Mouse (Mus musculus): ENCODE data around the gene Ptges3. TPM values are rescaled to one million over a fixed set of nuclear protein-coding genes. Genes with fewer than 3 reads are reported as not detected.
A peak's percentile ranks its signal among the peaks of the same experiment; 100 is the strongest.
"Not testable (repeated sequence)": the region's sequence is repeated elsewhere in the genome, so short reads cannot be mapped to it uniquely, and the experiment has no call there.

Gene Ptges3
- 401 and 422 TPM in 2 replicates for polyA plus RNA-seq (2015; fragmentation: Nextera tagmentation; extraction: Ambion mirVana)

- DNase-seq (ENCODE audit: low spot score), result peak; percentile 97
Measured at GRCm38 (mm10) chr10:128058601-128059151, at the start of gene Ptges3. TSS of gene Ptges3 (plus strand) at chr10:128058954.

GRCm38 (mm10) chr10:128009735-128010134 lies 49.0 kb upstream of the Ptges3 start:
- no peak for DNase-seq (ENCODE audit: low spot score)

- DNase-seq (ENCODE audit: low spot score), result peak; percentile 85
Measured at GRCm38 (mm10) chr10:128015068-128015934, 43.5 kb upstream of the Ptges3 start, which contains the start of gene Prim1. TSS of gene Prim1 (plus strand) at chr10:128015168.

GRCm38 (mm10) chr10:128022196-128022595 lies 36.6 kb upstream of the Ptges3 start:
- DNase-seq (ENCODE audit: low spot score), result no peak

- no peak for DNase-seq (ENCODE audit: low spot score)
Measured at GRCm38 (mm10) chr10:128023496-128023895, 35.3 kb upstream of the Ptges3 start.

GRCm38 (mm10) chr10:128029931-128030330 lies 28.8 kb upstream of the Ptges3 start:
- DNase-seq (ENCODE audit: low spot score), result no peak

GRCm38 (mm10) chr10:128030860-128031259 lies 27.9 kb upstream of the Ptges3 start:
- DNase-seq (ENCODE audit: low spot score), result no peak

GRCm38 (mm10) chr10:128036746-128037425 lies 21.9 kb upstream of the Ptges3 start:
- peak; percentile 19 for DNase-seq (ENCODE audit: low spot score)

GRCm38 (mm10) chr10:128037921-128038320 lies 20.8 kb upstream of the Ptges3 start:
- DNase-seq (ENCODE audit: low spot score), result no peak

- DNase-seq (ENCODE audit: low spot score), result peak; percentile 51
Measured at GRCm38 (mm10) chr10:128039167-128039566, 19.6 kb upstream of the Ptges3 start.

- no peak for DNase-seq (ENCODE audit: low spot score)
Measured at GRCm38 (mm10) chr10:128039858-128040257, 18.9 kb upstream of the Ptges3 start.

GRCm38 (mm10) chr10:128040293-128040692 lies 18.5 kb upstream of the Ptges3 start:
- DNase-seq (ENCODE audit: low spot score), result no peak

- DNase-seq (ENCODE audit: low spot score), result no peak
Measured at GRCm38 (mm10) chr10:128041636-128042035, 17.1 kb upstream of the Ptges3 start.

- no peak for DNase-seq (ENCODE audit: low spot score)
Measured at GRCm38 (mm10) chr10:128042466-128042865, 16.3 kb upstream of the Ptges3 start.

- DNase-seq (ENCODE audit: low spot score), result peak; percentile 65
Measured at GRCm38 (mm10) chr10:128043041-128043835, 15.5 kb upstream of the Ptges3 start.

- no peak for DNase-seq (ENCODE audit: low spot score)
Measured at GRCm38 (mm10) chr10:128048157-128048556, 10.6 kb upstream of the Ptges3 start.

GRCm38 (mm10) chr10:128049741-128050140 lies 9.0 kb upstream of the Ptges3 start:
- DNase-seq (ENCODE audit: low spot score), result no peak

GRCm38 (mm10) chr10:128050355-128050754 lies 8.4 kb upstream of the Ptges3 start:
- DNase-seq (ENCODE audit: low spot score), result no peak

- DNase-seq (ENCODE audit: low spot score), result no peak
Measured at GRCm38 (mm10) chr10:128051589-128051988, 7.2 kb upstream of the Ptges3 start.

- not testable (repeated sequence) for DNase-seq (ENCODE audit: low spot score)
Measured at GRCm38 (mm10) chr10:128052136-128052535, 6.6 kb upstream of the Ptges3 start.

- no peak for DNase-seq (ENCODE audit: low spot score)
Measured at GRCm38 (mm10) chr10:128053001-128053400, 5.8 kb upstream of the Ptges3 start.

Measured in thymus, postnatal 0 days (tissue).